Mouse (Mus musculus): ENCODE data around the gene Mrps16. TPM values are rescaled to one million over a fixed set of nuclear protein-coding genes. Genes with fewer than 3 reads are reported as not detected.

Mrps16 gene
- 45.3 TPM for polyA plus RNA-seq (2015; fragmentation: Illumina TruSeq; extraction: RNeasy Lipid Tissue Mini Kit (QIAGEN cat#74804); ENCODE audit: insufficient read depth, low replicate concordance)

GRCm38 (mm10) chr14:20393205-20393913, at the start of gene Mrps16:
Mrps16 (minus strand) TSS chr14:20393634.

GRCm38 (mm10) chr14:20388441-20389129, 4.8 kb downstream of the Mrps16 start, which contains the start of gene Dnajc9:
Dnajc9 (minus strand) TSS chr14:20388910.

GRCm38 (mm10) chr14:20347991-20348541, 45.4 kb downstream of the Mrps16 start, which contains the start of the genes Ecd and Fam149b:
Ecd (minus strand) TSS chr14:20348121.
Fam149b (plus strand) TSS chr14:20348162.

Other genes with a start within 250 kb of the Mrps16 start
- 9.1 TPM for gene Kcnk5, start 211.8 kb downstream of the Mrps16 start, polyA plus RNA-seq (2015; fragmentation: Illumina TruSeq; extraction: RNeasy Lipid Tissue Mini Kit (QIAGEN cat#74804); ENCODE audit: insufficient read depth, low replicate concordance)
- gene Kcnk16, start 124.4 kb downstream of the Mrps16 start, polyA plus RNA-seq (2015; fragmentation: Illumina TruSeq; extraction: RNeasy Lipid Tissue Mini Kit (QIAGEN cat#74804); ENCODE audit: insufficient read depth, low replicate concordance) = not detected
- 20.2 TPM for gene Nudt13, start 98.9 kb downstream of the Mrps16 start, polyA plus RNA-seq (2015; fragmentation: Illumina TruSeq; extraction: RNeasy Lipid Tissue Mini Kit (QIAGEN cat#74804); ENCODE audit: insufficient read depth, low replicate concordance)
- 30.1 TPM for gene Ecd, start 45.5 kb downstream of the Mrps16 start, polyA plus RNA-seq (2015; fragmentation: Illumina TruSeq; extraction: RNeasy Lipid Tissue Mini Kit (QIAGEN cat#74804); ENCODE audit: insufficient read depth, low replicate concordance)
- gene Fam149b, start 45.5 kb downstream of the Mrps16 start, polyA plus RNA-seq (2015; fragmentation: Illumina TruSeq; extraction: RNeasy Lipid Tissue Mini Kit (QIAGEN cat#74804); ENCODE audit: insufficient read depth, low replicate concordance) = 35.6 TPM
- 165 TPM for gene Dnajc9, start 4.7 kb downstream of the Mrps16 start, polyA plus RNA-seq (2015; fragmentation: Illumina TruSeq; extraction: RNeasy Lipid Tissue Mini Kit (QIAGEN cat#74804); ENCODE audit: insufficient read depth, low replicate concordance)
- 0.66 TPM for gene Cfap70, start 58.6 kb upstream of the Mrps16 start, polyA plus RNA-seq (2015; fragmentation: Illumina TruSeq; extraction: RNeasy Lipid Tissue Mini Kit (QIAGEN cat#74804); ENCODE audit: insufficient read depth, low replicate concordance)
- 94.1 TPM for gene Anxa7, start 86.5 kb upstream of the Mrps16 start, polyA plus RNA-seq (2015; fragmentation: Illumina TruSeq; extraction: RNeasy Lipid Tissue Mini Kit (QIAGEN cat#74804); ENCODE audit: insufficient read depth, low replicate concordance)
- gene Mss51, start 103.3 kb upstream of the Mrps16 start, polyA plus RNA-seq (2015; fragmentation: Illumina TruSeq; extraction: RNeasy Lipid Tissue Mini Kit (QIAGEN cat#74804); ENCODE audit: insufficient read depth, low replicate concordance) = 4.5 TPM
- 144 TPM for gene Ppp3cb, start 152.9 kb upstream of the Mrps16 start, polyA plus RNA-seq (2015; fragmentation: Illumina TruSeq; extraction: RNeasy Lipid Tissue Mini Kit (QIAGEN cat#74804); ENCODE audit: insufficient read depth, low replicate concordance)
- 6.8 TPM for gene Usp54, start 247.4 kb upstream of the Mrps16 start, polyA plus RNA-seq (2015; fragmentation: Illumina TruSeq; extraction: RNeasy Lipid Tissue Mini Kit (QIAGEN cat#74804); ENCODE audit: insufficient read depth, low replicate concordance)

All from spleen, adult 10 weeks (tissue).